Mouse (Mus musculus) G1E (cell line): Measurements from ENCODE around the gene D430041D05Rik. TPM values are rescaled to one million over a fixed set of nuclear protein-coding genes. Genes with fewer than 3 reads are reported as not detected.

Source experiments
- ATAC-seq: 2 replicates; pipeline ENCODE4 v1.8.0; 2016; ENCODE audit warnings: mild to moderate bottlenecking; ENCODE audit not compliant: insufficient number of reproducible peaks, poor library complexity, low FRiP score, severe bottlenecking; ENCODE audit errors: extremely low read depth
- DNase-seq: peaks from one replicate; pipeline ENCODE4 v3.0.0; 2012; ENCODE audit warnings: low spot score
- H3K27me3 ChIP-seq: 2 replicates; pipeline ENCODE4 v1.6.1; 2012; ENCODE audit warnings: mild to moderate bottlenecking, low read length, inconsistent platforms; ENCODE audit not compliant: insufficient read depth
- H3K36me3 ChIP-seq: replicated peaks from 2 replicates; pipeline ENCODE3; 2012; ENCODE audit warnings: mild to moderate bottlenecking, inconsistent platforms
- H3K4me1 ChIP-seq: 2 replicates; pipeline ENCODE4 v1.6.1; 2012; ENCODE audit warnings: low read depth, low read length, inconsistent platforms, mixed read lengths; ENCODE audit not compliant: insufficient read depth
- H3K4me3 ChIP-seq: 2 replicates; pipeline ENCODE4 v1.5.1; 2012; ENCODE audit warnings: low read depth, mild to moderate bottlenecking, inconsistent platforms, low read length, moderate library complexity, mixed read lengths
- H3K9me3 ChIP-seq: replicated peaks from 2 replicates; pipeline ENCODE4 v1.6.1; 2012; ENCODE audit warnings: inconsistent platforms
- CTCF ChIP-seq: IDR thresholded peaks from 2 replicates; pipeline ENCODE4 v1.5.1; 2012; ENCODE audit warnings: low read depth, low read length, inconsistent platforms, mixed read lengths
- GATA1 ChIP-seq: IDR thresholded peaks from 2 replicates; pipeline ENCODE4 v1.6.1; 2012; ENCODE audit warnings: borderline replicate concordance, low read length, inconsistent platforms, mixed read lengths
- GATA2 ChIP-seq: IDR thresholded peaks from 2 replicates; pipeline ENCODE4 v1.6.1; 2012; ENCODE audit warnings: low read depth, low read length, inconsistent platforms, borderline replicate concordance
- POLR2AphosphoS5 ChIP-seq: IDR thresholded peaks from 2 replicates; pipeline ENCODE4 v1.6.1; 2012; ENCODE audit warnings: low read depth, low read length, inconsistent platforms; ENCODE audit not compliant: insufficient replicate concordance
- TAL1 ChIP-seq: conservative IDR thresholded peaks from 2 replicates; pipeline ENCODE4 v1.6.1; 2012; ENCODE audit warnings: low read depth, low read length, inconsistent platforms, mixed read lengths
- polyA plus RNA-seq: library from polyadenylated mRNA; stranded (reverse); fragments of >175 nt; gene quantifications from 2 replicates; pipeline ENCODE4 v1.2.3, GENCODE M21; 2012
- total RNA-seq, 2 experiments: library from RNA; stranded (forward) in 1 of 2; stranded (reverse) in 1 of 2; fragments of 200-1000 nt in 1 of 2; fragments of >200 nt in 1 of 2; fragmentation: Nextera tagmentation in 1 of 2; gene quantifications; 2 replicates each; pipeline ENCODE4 v1.2.3; 2014 to 2017

Gene D430041D05Rik
- total and polyA plus RNA-seq, 3 experiments, result 0.01 to 0.22 TPM; not detected in 1

GRCm38 (mm10) chr2:104448201-104448600 lies 37.4 kb upstream of the D430041D05Rik start:
- TF ChIP-seq POLR2AphosphoS5, result no peak
- TF ChIP-seq GATA1, result no peak
- TF ChIP-seq TAL1, result no peak
- TF ChIP-seq CTCF, result no peak
- no peak for TF ChIP-seq GATA2
- Histone ChIP-seq H3K27me3 (no peaks in the 10 kb centered on the region), H3K36me3 (peaks cover 31% of the 10 kb centered on the region), H3K4me3 (no peak overlapping the region), H3K4me1 (peaks cover 2% of the 10 kb centered on the region; the same call in 1 of the 2 replicates), H3K9me3 (no peaks in the 10 kb centered on the region)
- ATAC-seq (no peak), DNase-seq (no peak)

GRCm38 (mm10) chr2:104446016-104446415 lies 35.2 kb upstream of the D430041D05Rik start:
- peaks cover 44% of the 10 kb centered on the region for H3K36me3 ChIP-seq
- H3K27me3 ChIP-seq, result no peaks in the 10 kb centered on the region
- no peak overlapping the region for H3K4me3 ChIP-seq
- no peak for ATAC-seq
- no peak for DNase-seq
- peaks cover 2% of the 10 kb centered on the region; the same call in 1 of the 2 replicates for H3K4me1 ChIP-seq
- no peaks in the 10 kb centered on the region for H3K9me3 ChIP-seq
- no peak for TF ChIP-seq GATA1
- TF ChIP-seq POLR2AphosphoS5, result no peak
- no peak for TF ChIP-seq CTCF

GRCm38 (mm10) chr2:104444776-104445175 lies 34.0 kb upstream of the D430041D05Rik start:
- no peaks in the 10 kb centered on the region for H3K27me3 ChIP-seq
- ATAC-seq, result peak; percentile 49
- peaks cover 2% of the 10 kb centered on the region; the same call in 1 of the 2 replicates for H3K4me1 ChIP-seq
- H3K36me3 ChIP-seq, result peaks cover 53% of the 10 kb centered on the region
- TF ChIP-seq POLR2AphosphoS5, result no peak
- peak; percentile 18; the same call in 1 of the 2 replicates for TF ChIP-seq CTCF
- no peak overlapping the region for H3K4me3 ChIP-seq
- peak; percentile 14 for DNase-seq
- H3K9me3 ChIP-seq, result no peaks in the 10 kb centered on the region

GRCm38 (mm10) chr2:104442341-104442740 lies 31.5 kb upstream of the D430041D05Rik start:
- peaks cover 62% of the 10 kb centered on the region for H3K36me3 ChIP-seq
- no peak for DNase-seq
- no peak for ATAC-seq
- peaks cover 2% of the 10 kb centered on the region; the same call in 1 of the 2 replicates for H3K4me1 ChIP-seq
- H3K9me3 ChIP-seq, result no peaks in the 10 kb centered on the region
- H3K27me3 ChIP-seq, result no peaks in the 10 kb centered on the region
- TF ChIP-seq TAL1 (no peak), POLR2AphosphoS5 (no peak), GATA2 (no peak), GATA1 (no peak), CTCF (no peak)
- H3K4me3 ChIP-seq, result no peak overlapping the region

- no peak for TF ChIP-seq TAL1
- TF ChIP-seq GATA2, result no peak
- TF ChIP-seq CTCF, result no peak
- no peak for TF ChIP-seq POLR2AphosphoS5
- no peak for TF ChIP-seq GATA1
- no peaks in the 10 kb centered on the region for H3K4me1 ChIP-seq
- ATAC-seq, result no peak
- DNase-seq, result no peak
- peaks cover 77% of the 10 kb centered on the region for H3K36me3 ChIP-seq
- H3K9me3 ChIP-seq, result no peaks in the 10 kb centered on the region
- no peak overlapping the region for H3K4me3 ChIP-seq
- H3K27me3 ChIP-seq, result no peaks in the 10 kb centered on the region
Measured at GRCm38 (mm10) chr2:104436226-104436625, 25.4 kb upstream of the D430041D05Rik start.

- Histone ChIP-seq H3K4me1 (no peaks in the 10 kb centered on the region), H3K36me3 (peaks cover 72% of the 10 kb centered on the region), H3K9me3 (no peaks in the 10 kb centered on the region), H3K27me3 (no peaks in the 10 kb centered on the region), H3K4me3 (no peak overlapping the region)
- ATAC-seq (no peak), DNase-seq (no peak)
- TF ChIP-seq CTCF, result no peak
- no peak for TF ChIP-seq GATA2
- TF ChIP-seq TAL1, result no peak
Measured at GRCm38 (mm10) chr2:104431067-104431466, 20.3 kb upstream of the D430041D05Rik start.

- no peak for TF ChIP-seq GATA1
- no peak for TF ChIP-seq TAL1
- no peak for TF ChIP-seq POLR2AphosphoS5
- no peak for TF ChIP-seq GATA2
- TF ChIP-seq CTCF, result no peak
- DNase-seq, result no peak
- ATAC-seq, result no peak
- Histone ChIP-seq H3K4me1 (no peaks in the 10 kb centered on the region), H3K9me3 (no peaks in the 10 kb centered on the region), H3K4me3 (no peak overlapping the region), H3K36me3 (peaks cover 71% of the 10 kb centered on the region), H3K27me3 (no peaks in the 10 kb centered on the region)
Measured at GRCm38 (mm10) chr2:104430566-104430965, 19.8 kb upstream of the D430041D05Rik start.
